Mouse (Mus musculus): ENCODE data around the gene Slc35e1.
A peak's percentile ranks its signal among the peaks of the same experiment; 100 is the strongest.

Slc35e1 gene

GRCm38 (mm10) chr8:72491680-72492621 lies at the start of gene Slc35e1:
Slc35e1 (minus strand) TSS chr8:72492614.
- peak; percentile 30 for DNase-seq (ENCODE audit: inconsistent ontology term)

GRCm38 (mm10) chr8:72539234-72539633 lies 46.8 kb upstream of the Slc35e1 start:
- no peak for DNase-seq (ENCODE audit: inconsistent ontology term)

- no peak for DNase-seq (ENCODE audit: inconsistent ontology term)
Observed at GRCm38 (mm10) chr8:72534888-72535287, 42.5 kb upstream of the Slc35e1 start.

GRCm38 (mm10) chr8:72532103-72532502 lies 39.7 kb upstream of the Slc35e1 start:
- no peak for DNase-seq (ENCODE audit: inconsistent ontology term)

GRCm38 (mm10) chr8:72521888-72522287 lies 29.5 kb upstream of the Slc35e1 start:
- no peak for DNase-seq (ENCODE audit: inconsistent ontology term)

GRCm38 (mm10) chr8:72517421-72517988 lies 25.1 kb upstream of the Slc35e1 start:
- no peak for DNase-seq (ENCODE audit: inconsistent ontology term)

- no peak for DNase-seq (ENCODE audit: inconsistent ontology term)
Observed at GRCm38 (mm10) chr8:72513158-72513557, 20.7 kb upstream of the Slc35e1 start.

GRCm38 (mm10) chr8:72512648-72513047 lies 20.2 kb upstream of the Slc35e1 start:
- no peak for DNase-seq (ENCODE audit: inconsistent ontology term)

GRCm38 (mm10) chr8:72507505-72507904 lies 15.1 kb upstream of the Slc35e1 start:
- no peak for DNase-seq (ENCODE audit: inconsistent ontology term)

- no peak for DNase-seq (ENCODE audit: inconsistent ontology term)
Observed at GRCm38 (mm10) chr8:72504637-72505314, 12.4 kb upstream of the Slc35e1 start.

- no peak for DNase-seq (ENCODE audit: inconsistent ontology term)
Observed at GRCm38 (mm10) chr8:72504137-72504536, 11.7 kb upstream of the Slc35e1 start.

GRCm38 (mm10) chr8:72500521-72500931 lies 8.1 kb upstream of the Slc35e1 start:
- no peak for DNase-seq (ENCODE audit: inconsistent ontology term)

- DNase-seq (ENCODE audit: inconsistent ontology term), result no peak
Observed at GRCm38 (mm10) chr8:72499521-72500284, 7.3 kb upstream of the Slc35e1 start.

- DNase-seq (ENCODE audit: inconsistent ontology term), result no peak
Observed at GRCm38 (mm10) chr8:72498527-72498926, 6.1 kb upstream of the Slc35e1 start.

GRCm38 (mm10) chr8:72497911-72498310 lies 5.5 kb upstream of the Slc35e1 start:
- no peak for DNase-seq (ENCODE audit: inconsistent ontology term)

- peak; percentile 43 for DNase-seq (ENCODE audit: inconsistent ontology term)
Observed at GRCm38 (mm10) chr8:72496217-72496616, 3.8 kb upstream of the Slc35e1 start.

- no peak for DNase-seq (ENCODE audit: inconsistent ontology term)
Observed at GRCm38 (mm10) chr8:72495411-72496111, 3.1 kb upstream of the Slc35e1 start.

GRCm38 (mm10) chr8:72493381-72493780 lies 967 bp upstream of the Slc35e1 start:
- peak; percentile 31 for DNase-seq (ENCODE audit: inconsistent ontology term)

GRCm38 (mm10) chr8:72492622-72493081 lies 238 bp upstream of the Slc35e1 start:
- peak; percentile 100 for DNase-seq (ENCODE audit: inconsistent ontology term)

- no peak for DNase-seq (ENCODE audit: inconsistent ontology term)
Observed at GRCm38 (mm10) chr8:72491017-72491416, 1.4 kb downstream of the Slc35e1 start.

GRCm38 (mm10) chr8:72487014-72487413 lies 5.4 kb downstream of the Slc35e1 start:
- DNase-seq (ENCODE audit: inconsistent ontology term), result no peak

All from Muller cell, postnatal 12 days (primary cell).